Mouse (Mus musculus) small intestine, adult 2 months (tissue): ENCODE measurements around the gene Kctd15. TPM values are rescaled to one million over a fixed set of nuclear protein-coding genes. Genes with fewer than 3 reads are reported as not detected.

ENCODE experiments used
- H3K27ac ChIP-seq: fragments of 200-500 bp; 2 replicates; pipeline ENCODE4 v1.5.1; 2012; ENCODE audit warnings: low read depth, low read length, control low read depth, inconsistent platforms; ENCODE audit not compliant: insufficient read depth
- H3K27me3 ChIP-seq: fragments of 200-500 bp; 2 replicates; pipeline ENCODE4 v1.6.1; 2012; ENCODE audit warnings: mild to moderate bottlenecking, moderate library complexity, low read length, inconsistent platforms; ENCODE audit not compliant: control insufficient read depth, insufficient read depth
- H3K36me3 ChIP-seq: fragments of 200-500 bp; 2 replicates; pipeline ENCODE4 v1.6.1; 2012; ENCODE audit warnings: mild to moderate bottlenecking, low read length, control low read depth, inconsistent platforms; ENCODE audit not compliant: control insufficient read depth, insufficient read depth
- H3K4me1 ChIP-seq: fragments of 200-500 bp; 2 replicates; pipeline ENCODE4 v1.6.1; 2012; ENCODE audit warnings: low read length, inconsistent platforms, mixed read lengths; ENCODE audit not compliant: control insufficient read depth, insufficient read depth, insufficient read length
- H3K4me3 ChIP-seq: fragments of 200-500 bp; 2 replicates; pipeline ENCODE4 v1.5.1; 2012; ENCODE audit warnings: low read depth, mild to moderate bottlenecking, control low read depth, inconsistent platforms, low read length, moderate library complexity
- CTCF ChIP-seq: fragments of 200-500 bp; IDR thresholded peaks from 2 replicates; pipeline ENCODE4 v1.5.1; 2012; ENCODE audit warnings: low read depth, mild to moderate bottlenecking, control low read depth, inconsistent platforms, low read length, moderate library complexity, mixed read lengths; ENCODE audit not compliant: insufficient replicate concordance, insufficient read length; ENCODE audit errors: extremely low read depth
- POLR2A ChIP-seq: fragments of 200-500 bp; IDR thresholded peaks from 2 replicates; pipeline ENCODE4 v1.6.1; 2012; ENCODE audit warnings: low read depth, mild to moderate bottlenecking, control low read depth, inconsistent platforms, low read length, moderate library complexity
- WGBS: fragments of 180-500 bp; shearing (Covaris S2); methylation state at CpG from one replicate; pipeline ENCODE4 v1.1.7; 2018; 5-methylcytosine and 5-hydroxymethylcytosine counted together
- polyA plus RNA-seq: library from polyadenylated mRNA; depleted of rRNA; stranded (reverse); fragments of >200 nt; gene quantifications from 2 replicates; pipeline ENCODE4 v1.2.3, GENCODE M21; 2012

Kctd15 gene
- polyA plus RNA-seq, 1 experiment = 6.2 TPM

DNA sequence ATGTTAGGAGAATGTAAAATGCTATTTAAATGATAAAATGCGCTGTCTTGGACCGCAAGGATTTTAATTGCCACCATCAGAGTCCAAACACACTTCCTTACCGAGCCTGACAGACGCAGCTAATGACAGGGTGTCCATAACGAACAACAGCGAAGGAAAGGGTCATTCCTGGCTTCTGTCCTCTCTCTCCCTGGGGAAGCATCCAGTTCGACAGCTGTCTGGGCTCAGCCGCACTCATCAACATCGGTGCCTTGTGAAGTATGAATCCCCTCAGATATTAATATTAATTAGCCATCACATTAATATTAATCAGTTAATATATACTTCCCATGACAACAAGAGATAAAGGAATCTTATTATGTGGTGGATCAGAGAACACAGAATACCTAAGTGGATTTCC, 38.4 kb upstream of the Kctd15 start:
- no peak overlapping the region for H3K4me3 ChIP-seq
- H3K27me3 ChIP-seq = no peaks in the 10 kb centered on the region
- TF ChIP-seq POLR2A = no peak
- no peak for TF ChIP-seq CTCF
- H3K36me3 ChIP-seq = no peaks in the 10 kb centered on the region
- H3K27ac ChIP-seq = no peak overlapping the region
- WGBS = 82% methylated on average over 9 of the region's 9 CpGs
- no peaks in the 10 kb centered on the region for H3K4me1 ChIP-seq

DNA sequence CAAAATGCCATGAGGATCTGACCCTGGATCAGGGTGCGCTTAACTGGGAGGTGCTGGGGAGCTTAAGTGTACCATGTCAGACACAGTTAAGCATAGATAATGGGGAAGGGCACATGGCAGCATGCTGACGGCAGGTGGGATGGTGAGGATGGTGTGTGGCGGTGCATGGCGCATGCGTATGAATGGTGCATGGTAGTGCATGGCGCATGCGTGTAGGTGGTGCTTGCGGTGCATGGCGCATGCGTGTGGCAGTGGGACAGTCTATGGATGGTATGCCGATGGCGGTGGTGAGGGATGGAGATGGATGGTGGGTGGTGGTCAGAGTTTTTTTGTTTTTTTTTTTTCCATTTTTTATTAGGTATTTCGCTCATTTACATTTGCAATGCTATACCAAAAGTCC, 37.4 kb upstream of the Kctd15 start:
- Histone ChIP-seq H3K27ac (no peak overlapping the region), H3K27me3 (no peaks in the 10 kb centered on the region), H3K4me3 (no peak overlapping the region), H3K4me1 (no peaks in the 10 kb centered on the region), H3K36me3 (no peaks in the 10 kb centered on the region)
- WGBS = 93% methylated on average over 13 of the region's 13 CpGs
- TF ChIP-seq CTCF (no peak), POLR2A (no peak)

DNA sequence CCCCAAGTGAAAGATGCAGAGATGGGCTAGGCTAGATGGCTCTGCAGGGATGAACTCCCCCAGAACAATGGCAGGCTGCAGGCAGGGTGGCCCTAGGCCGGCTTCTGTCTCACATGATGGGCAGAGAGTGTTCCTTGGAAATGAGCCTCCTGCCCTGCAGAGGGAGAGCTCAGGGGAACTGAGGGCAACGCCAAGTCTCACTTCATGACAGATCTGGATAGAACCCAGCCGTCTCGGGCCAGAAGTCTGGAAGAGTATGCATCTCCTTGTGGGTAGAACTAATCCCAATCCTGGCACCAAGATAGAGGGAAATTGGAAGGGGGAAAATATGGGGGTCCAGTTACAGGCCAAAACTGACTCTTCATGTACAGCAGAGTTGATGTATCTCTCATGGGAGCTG, 36.5 kb upstream of the Kctd15 start:
- no peak for TF ChIP-seq CTCF
- TF ChIP-seq POLR2A = no peak
- 87% methylated on average over 4 of the region's 4 CpGs for WGBS
- Histone ChIP-seq H3K27ac (no peak overlapping the region), H3K36me3 (no peaks in the 10 kb centered on the region), H3K27me3 (no peaks in the 10 kb centered on the region), H3K4me1 (no peaks in the 10 kb centered on the region), H3K4me3 (no peak overlapping the region)

DNA sequence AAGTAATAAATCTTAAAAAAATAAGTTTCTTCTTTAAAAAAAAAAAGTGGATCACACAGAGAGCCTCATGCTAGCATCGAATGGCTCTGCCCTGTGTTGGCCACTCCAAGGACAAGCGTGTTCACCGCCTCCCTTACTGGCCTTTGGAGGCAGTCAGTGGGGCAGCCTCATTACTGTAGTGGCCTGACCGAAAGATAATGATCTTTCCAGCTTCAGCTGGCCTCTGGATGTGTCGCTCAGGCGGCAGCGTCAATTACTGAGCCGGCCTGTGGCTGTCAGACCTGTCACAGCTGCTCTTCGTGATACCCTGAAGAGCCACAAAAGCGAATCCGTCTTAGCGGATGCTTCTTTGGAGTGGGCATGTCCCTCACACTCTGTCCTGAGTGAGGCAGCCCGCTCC, 33.6 kb upstream of the Kctd15 start:
- TF ChIP-seq POLR2A = no peak
- TF ChIP-seq CTCF = no peak
- Histone ChIP-seq H3K27ac (no peak overlapping the region), H3K4me1 (peaks cover under 1% of the 10 kb centered on the region; the same call in 1 of the 2 replicates), H3K27me3 (no peaks in the 10 kb centered on the region), H3K36me3 (no peaks in the 10 kb centered on the region), H3K4me3 (no peak overlapping the region)
- WGBS = 86% methylated on average over 13 of the region's 13 CpGs

DNA sequence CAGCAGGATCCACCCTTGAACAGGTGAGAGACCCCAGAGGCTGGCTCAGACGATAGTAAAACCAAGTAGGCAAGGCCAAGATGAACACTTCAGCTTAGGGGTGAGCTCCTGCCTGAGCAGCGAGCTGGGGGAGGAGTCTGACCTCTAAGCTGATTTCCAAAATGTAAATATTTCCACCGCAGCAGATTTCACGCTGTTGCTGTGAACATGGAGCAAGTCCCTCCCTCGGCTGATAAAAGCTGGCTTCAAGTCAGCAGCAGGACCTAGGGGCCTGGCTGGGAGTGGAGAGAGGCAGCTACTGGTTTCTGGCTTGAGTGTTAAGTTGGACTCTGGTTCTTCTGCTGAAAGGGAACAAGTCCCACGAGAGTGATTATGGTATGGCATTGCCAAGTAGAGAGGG, 32.5 kb upstream of the Kctd15 start:
- TF ChIP-seq POLR2A = no peak
- no peak overlapping the region for H3K27ac ChIP-seq
- no peak overlapping the region for H3K4me3 ChIP-seq
- H3K4me1 ChIP-seq = peaks cover 2% of the 10 kb centered on the region; the same call in 1 of the 2 replicates
- whole genome bisulfite sequencing = 2% methylated on average over 5 of the region's 6 CpGs
- H3K36me3 ChIP-seq = no peaks in the 10 kb centered on the region
- H3K27me3 ChIP-seq = no peaks in the 10 kb centered on the region

DNA sequence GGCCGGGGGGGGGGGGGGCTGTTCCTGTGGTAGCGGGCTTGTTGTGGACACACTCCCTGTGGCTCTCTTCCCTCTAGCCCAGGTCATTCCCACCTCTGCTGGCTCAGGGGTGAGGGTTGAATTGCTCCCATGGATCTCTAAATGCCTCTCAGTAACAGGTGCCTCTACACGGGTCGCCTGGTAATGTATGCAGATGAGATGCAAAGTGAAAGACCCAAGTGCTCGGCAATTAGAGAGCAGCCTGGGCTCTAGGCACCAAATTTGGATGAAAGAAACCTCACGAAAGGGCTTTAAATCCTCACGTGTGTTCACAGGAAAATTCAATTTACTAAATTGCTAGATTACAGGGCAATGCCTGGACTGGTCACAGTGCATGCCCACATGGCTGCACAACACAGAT, 29.3 kb upstream of the Kctd15 start:
- Histone ChIP-seq H3K27ac (no peak overlapping the region), H3K27me3 (no peaks in the 10 kb centered on the region), H3K4me3 (no peak overlapping the region), H3K4me1 (peaks cover 2% of the 10 kb centered on the region; the same call in 1 of the 2 replicates), H3K36me3 (no peaks in the 10 kb centered on the region)
- 31% methylated on average over 7 of the region's 7 CpGs for WGBS
- no peak for TF ChIP-seq POLR2A
- no peak for TF ChIP-seq CTCF

DNA sequence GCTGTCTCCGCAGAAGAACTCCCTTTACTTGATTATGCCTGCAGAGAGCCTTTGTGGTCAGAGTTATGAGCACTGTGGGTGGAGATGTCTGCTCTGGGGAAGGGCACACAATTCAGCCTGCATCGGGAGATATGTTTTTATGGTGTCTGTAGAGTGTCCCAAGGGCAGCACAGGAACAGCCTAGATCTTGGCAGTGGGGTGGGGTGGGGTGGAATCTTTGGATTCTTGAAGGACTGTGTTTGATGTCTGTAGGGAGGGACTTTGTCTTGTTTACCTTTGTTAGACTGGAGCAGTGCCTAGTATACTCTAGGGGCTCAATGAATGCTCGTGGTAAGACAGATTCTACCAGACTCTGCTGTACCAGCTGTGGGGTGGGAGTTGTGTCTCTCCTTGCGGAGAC, 28.6 kb upstream of the Kctd15 start:
- H3K27ac ChIP-seq = no peak overlapping the region
- H3K27me3 ChIP-seq = no peaks in the 10 kb centered on the region
- 14% methylated on average over 4 of the region's 4 CpGs for WGBS
- TF ChIP-seq POLR2A = no peak
- TF ChIP-seq CTCF = no peak
- no peaks in the 10 kb centered on the region for H3K36me3 ChIP-seq
- H3K4me3 ChIP-seq = no peak overlapping the region
- peaks cover 2% of the 10 kb centered on the region; the same call in 1 of the 2 replicates for H3K4me1 ChIP-seq
